Comparison of ENCODE assay signal across 7 mouse cellular contexts in the genomic region with DNA sequence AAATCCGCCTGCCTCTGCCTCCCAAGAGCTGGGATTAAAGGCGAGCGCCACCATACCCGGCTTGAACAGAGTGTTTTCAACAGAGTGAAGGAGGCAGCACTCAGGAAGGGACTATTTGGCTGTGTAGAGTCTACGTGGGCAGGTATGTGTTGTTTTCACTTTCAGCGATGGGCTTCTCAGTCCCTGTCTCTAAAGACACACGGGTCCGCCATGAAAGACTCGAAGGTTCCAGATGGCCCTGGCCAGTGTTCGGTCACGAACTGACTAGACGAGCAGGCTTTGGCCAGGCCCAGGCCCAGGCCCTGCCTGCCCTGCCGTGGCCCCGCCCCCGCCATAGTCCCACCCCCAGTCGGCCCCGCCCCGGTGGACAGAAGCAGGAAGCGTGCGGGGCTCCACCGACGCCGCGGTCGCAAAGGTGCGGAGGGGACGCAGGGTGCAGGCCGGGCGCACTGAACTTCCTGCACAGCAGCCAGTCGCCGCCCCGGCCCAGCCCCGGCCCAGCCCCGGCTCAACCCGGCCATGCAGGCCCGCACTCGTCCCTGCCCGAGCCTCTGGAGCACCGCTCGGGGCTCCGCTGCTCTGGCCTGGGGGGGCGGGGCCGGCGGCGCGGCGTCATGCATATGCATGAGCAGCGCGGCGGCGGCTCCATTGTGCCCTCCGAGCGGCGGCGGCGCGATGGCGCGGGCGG. TPM values are rescaled to one million over a fixed set of nuclear protein-coding genes. Genes with fewer than 3 reads are reported as not detected.
A peak's percentile ranks its signal among the peaks of the same experiment; 100 is the strongest.
DNase-seq lines count a peak whose midpoint lies in the region; ATAC-seq and TF ChIP-seq lines count a peak whose summit lies in the region.

Gene Zmiz2 (plus strand): TSS at position 349 of the 688 bp plus-strand sequence.

- H3K4me1 ChIP-seq in embryonic facial prominence, embryonic 11.5 days (ENCODE audit: control insufficient read depth, insufficient read depth, low read length) = no peaks in the 10 kb centered on the region
- peaks cover 16% of the 10 kb centered on the region for H3K4me1 ChIP-seq in kidney, adult 2 months (ENCODE audit: control insufficient read depth, insufficient read depth, low read length)
- peaks cover 18% of the 10 kb centered on the region for H3K4me1 ChIP-seq in limb, embryonic 12.5 days (replicated peaks)
- peaks cover 32% of the 10 kb centered on the region for H3K4me1 ChIP-seq in midbrain, embryonic 15.5 days
- H3K4me1 ChIP-seq in spleen, adult 2 months (ENCODE audit: control insufficient read depth, insufficient read depth, insufficient read length) = peaks cover 19% of the 10 kb centered on the region; the same call in 1 of the 2 replicates

- peak within 1 kb of the TSS; percentile 85 for H3K4me2 ChIP-seq in embryonic facial prominence, embryonic 11.5 days (ENCODE audit: low read depth, low read length)
- H3K4me2 ChIP-seq in limb, embryonic 12.5 days = peak within 1 kb of the TSS; percentile 90
- peak within 1 kb of the TSS; percentile 57 for H3K4me2 ChIP-seq in midbrain, embryonic 15.5 days

- TF ChIP-seq CTCF in kidney, adult 2 months (conservative IDR thresholded peaks at IDR 0.05; ENCODE audit: insufficient read depth, insufficient read length, low read depth, low read length) = no peak
- no peak for TF ChIP-seq CTCF in spleen, adult 2 months (IDR thresholded peaks at IDR 0.05; ENCODE audit: extremely low read depth, insufficient read depth, insufficient read length, insufficient replicate concordance)

- H3K4me3 ChIP-seq in embryonic facial prominence, embryonic 11.5 days (ENCODE audit: low read depth, low read length) = peak within 1 kb of the TSS; percentile 89
- H3K4me3 ChIP-seq in kidney, adult 2 months (ENCODE audit: insufficient read depth, low read depth, low read length) = peak within 1 kb of the TSS; percentile 73
- peak within 1 kb of the TSS; percentile 81 for H3K4me3 ChIP-seq in limb, embryonic 12.5 days (replicated peaks)
- H3K4me3 ChIP-seq in midbrain, embryonic 15.5 days = peak within 1 kb of the TSS; percentile 99
- H3K4me3 ChIP-seq in spleen, adult 2 months (ENCODE audit: extremely low read depth, insufficient read depth, insufficient read length) = peak within 1 kb of the TSS; percentile 95

- WGBS in embryonic facial prominence, embryonic 11.5 days = 14% methylated on average over 30 of the region's 60 CpGs
- WGBS in kidney, adult 2 months = 8% methylated on average over 59 of the region's 60 CpGs
- 7% methylated on average over 60 of the region's 60 CpGs for WGBS in limb, embryonic 12.5 days
- 7% methylated on average over 56 of the region's 60 CpGs for WGBS in midbrain, embryonic 15.5 days
- 5% methylated on average over 56 of the region's 60 CpGs for WGBS in spleen, adult 2 months

- DNase-seq in adrenal gland, postnatal 14 days = peak; percentile 98
- DNase-seq in embryonic facial prominence, embryonic 11.5 days (ENCODE audit: low spot score) = peak; percentile 94
- peak; percentile 99 for DNase-seq in heart, adult 11 months
- peak; percentile 97 for DNase-seq in kidney, adult 2 months
- DNase-seq in spleen, adult 2 months (ENCODE audit: low read depth in 1 of 2, low spot score in 2 of 2) = peak; percentile 83 to 91

- H3K9ac ChIP-seq in embryonic facial prominence, embryonic 11.5 days (replicated peaks; ENCODE audit: low read length) = peak within 1 kb of the TSS; percentile 87
- H3K9ac ChIP-seq in limb, embryonic 12.5 days (replicated peaks) = peak within 1 kb of the TSS; percentile 79
- peak within 1 kb of the TSS; percentile 96 for H3K9ac ChIP-seq in midbrain, embryonic 15.5 days

- peak; percentile 99 for ATAC-seq in embryonic facial prominence, embryonic 11.5 days (replicated peaks; ENCODE audit: insufficient number of reproducible peaks, low FRiP score, low TSS enrichment, low read depth)
- peak; percentile 99 for ATAC-seq in limb, embryonic 12.5 days (ENCODE audit: insufficient number of reproducible peaks, insufficient read depth, low FRiP score, low TSS enrichment, low read depth)
- ATAC-seq in midbrain, embryonic 15.5 days (replicated peaks) = peak; percentile 98

- peak; percentile 74 for TF ChIP-seq POLR2A in kidney, adult 2 months (IDR thresholded peaks at IDR 0.05; ENCODE audit: low read depth, low read length)
- TF ChIP-seq POLR2A in spleen, adult 2 months (IDR thresholded peaks at IDR 0.05; ENCODE audit: low read depth, low read length) = peak; percentile 83

- peak within 1 kb of the TSS; percentile 92 for H3K27ac ChIP-seq in embryonic facial prominence, embryonic 11.5 days (replicated peaks; ENCODE audit: low read depth, low read length)
- H3K27ac ChIP-seq in kidney, adult 2 months (ENCODE audit: insufficient read depth, low read depth, low read length) = peak within 1 kb of the TSS; percentile 90
- H3K27ac ChIP-seq in limb, embryonic 12.5 days = peak within 1 kb of the TSS; percentile 93
- H3K27ac ChIP-seq in midbrain, embryonic 15.5 days = peak within 1 kb of the TSS; percentile 97
- H3K27ac ChIP-seq in spleen, adult 2 months (ENCODE audit: insufficient read depth, low read length) = peak within 1 kb of the TSS; percentile 99

- no peaks in the 10 kb centered on the region for H3K9me3 ChIP-seq in embryonic facial prominence, embryonic 11.5 days (replicated peaks; ENCODE audit: control insufficient read depth, low read length)
- no peaks in the 10 kb centered on the region for H3K9me3 ChIP-seq in limb, embryonic 12.5 days
- no peaks in the 10 kb centered on the region for H3K9me3 ChIP-seq in midbrain, embryonic 15.5 days

- H3K27me3 ChIP-seq in embryonic facial prominence, embryonic 11.5 days (ENCODE audit: control insufficient read depth, insufficient read depth, low read length) = no peaks in the 10 kb centered on the region
- H3K27me3 ChIP-seq in kidney, adult 2 months (replicated peaks; ENCODE audit: control insufficient read depth, insufficient read depth, low read length) = no peaks in the 10 kb centered on the region
- H3K27me3 ChIP-seq in limb, embryonic 12.5 days = no peaks in the 10 kb centered on the region
- no peaks in the 10 kb centered on the region for H3K27me3 ChIP-seq in midbrain, embryonic 15.5 days (replicated peaks)
- no peaks in the 10 kb centered on the region for H3K27me3 ChIP-seq in spleen, adult 2 months (ENCODE audit: control insufficient read depth, insufficient read depth, low read length)

- H3K36me3 ChIP-seq in embryonic facial prominence, embryonic 11.5 days (replicated peaks; ENCODE audit: control insufficient read depth, insufficient read depth, low read depth, low read length) = no peaks in the 10 kb centered on the region; the same call in none of the 2 replicates
- no peaks in the 10 kb centered on the region for H3K36me3 ChIP-seq in kidney, adult 2 months (ENCODE audit: control insufficient read depth, insufficient read depth, low read length)
- peaks cover 10% of the 10 kb centered on the region for H3K36me3 ChIP-seq in limb, embryonic 12.5 days
- peaks cover 7% of the 10 kb centered on the region; the same call in 1 of the 2 replicates for H3K36me3 ChIP-seq in midbrain, embryonic 15.5 days (replicated peaks)
- H3K36me3 ChIP-seq in spleen, adult 2 months (ENCODE audit: control insufficient read depth, insufficient read depth, low read length) = no peaks in the 10 kb centered on the region

RNA-seq across cellular contexts. Expression of gene Zmiz2, which starts in this region (rescaled TPM):
- 44.7 and 51.3 TPM in 2 replicates for total RNA-seq in adrenal gland, postnatal 14 days (2021)
- 9.0 and 9.6 TPM in 2 replicates for polyA plus RNA-seq in embryonic facial prominence, embryonic 11.5 days (2014; fragmentation: Nextera tagmentation; extraction: Ambion mirVana)
- 47.7 and 53.7 TPM in 2 replicates for polyA plus RNA-seq in kidney, adult 2 months (2012; rRNA removed)
- 10.3 and 10.4 TPM in 2 replicates for polyA plus RNA-seq in limb, embryonic 12.5 days (2016; fragmentation: Nextera tagmentation; extraction: Ambion mirVana)
- polyA plus RNA-seq in midbrain, embryonic 15.5 days (2015; fragmentation: Nextera tagmentation; extraction: Ambion mirVana) = 39.0 and 41.0 TPM in 2 replicates
- 118 and 142 TPM in 2 replicates for polyA plus RNA-seq in spleen, adult 2 months (2012; rRNA removed)

Comparison
In these comparisons a context has a peak if more than half of its experiments do, and no peak if none do; other contexts are left out.
1. Peak in every context shown above with its lines: DNase-seq, ATAC-seq, H3K4me3 ChIP-seq and H3K27ac ChIP-seq.